Mouse (Mus musculus) ES-Bruce4 (cell line): Measurements from ENCODE around the gene Cc2d2a.

ENCODE experiments used
- CTCF ChIP-seq: IDR thresholded peaks from one replicate; pipeline ENCODE4 v1.8.1; 2011; ENCODE audit warnings: low read depth, low read length
- POLR2A ChIP-seq: IDR thresholded peaks from one replicate; pipeline ENCODE4 v1.8.1; 2011; ENCODE audit warnings: low read length; ENCODE audit not compliant: insufficient read depth

DNA sequence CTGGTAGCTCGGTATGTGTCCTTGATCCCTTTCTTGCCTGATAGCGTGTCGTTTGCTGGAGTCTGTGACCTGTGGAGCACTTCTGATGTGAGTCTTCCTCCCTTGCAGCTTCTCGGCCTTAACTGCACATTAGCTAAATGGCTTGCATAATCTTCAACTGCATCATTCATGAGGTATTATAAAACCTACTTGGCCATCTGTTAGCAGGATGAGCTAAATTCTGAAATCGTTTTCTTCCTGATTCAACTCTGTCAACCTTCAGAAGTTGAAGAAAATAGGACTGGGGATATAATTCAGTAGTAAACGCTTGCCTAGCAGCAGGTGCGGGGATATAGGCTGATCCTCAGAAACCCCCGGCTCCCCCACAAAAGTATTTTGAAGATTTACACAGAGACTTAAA lies 70.2 kb downstream of the Cc2d2a start:
- TF ChIP-seq POLR2A (no peak), CTCF (no peak)
